Mouse (Mus musculus) midbrain, embryonic 14.5 days (tissue): Measurements from ENCODE around the gene F8. TPM values are rescaled to one million over a fixed set of nuclear protein-coding genes. Genes with fewer than 3 reads are reported as not detected.
"Not testable (repeated sequence)": the region's sequence is repeated elsewhere in the genome, so short reads cannot be mapped to it uniquely, and the experiment has no call there.

Experiments used
- ATAC-seq: fragments of 200-750 bp; cut with Nextera tagmentation; 2 replicates; pipeline ENCODE4 v1.8.0; 2017; ENCODE audit warnings: moderate number of reproducible peaks, moderate library complexity; ENCODE audit not compliant: low FRiP score, low TSS enrichment
- DNase-seq: peaks from one replicate; pipeline ENCODE4 v3.0.0-alpha.2; 2015
- H3K27ac ChIP-seq: fragments of 300-500 bp; sonication (generic); replicated peaks from 2 replicates; pipeline ENCODE4 v1.5.1; 2014; ENCODE audit warnings: mild to moderate bottlenecking, low read depth, low read length, moderate library complexity
- H3K27me3 ChIP-seq: fragments of 300-500 bp; sonication (generic); 2 replicates; pipeline ENCODE4 v1.6.1; 2014; ENCODE audit warnings: low read length, control low read depth, mixed read lengths; ENCODE audit not compliant: control insufficient read depth, insufficient read depth
- H3K36me3 ChIP-seq: fragments of 300-500 bp; sonication (generic); 2 replicates; pipeline ENCODE4 v1.6.1; 2014; ENCODE audit warnings: low read length, control low read depth; ENCODE audit not compliant: control insufficient read depth, insufficient read depth
- H3K4me1 ChIP-seq: fragments of 300-500 bp; sonication (generic); 2 replicates; pipeline ENCODE4 v1.6.1; 2014; ENCODE audit warnings: mild to moderate bottlenecking, antibody characterized with exemption, low read length, control low read depth; ENCODE audit not compliant: control insufficient read depth, insufficient read depth
- H3K4me2 ChIP-seq: fragments of 300-500 bp; sonication (generic); 2 replicates; pipeline ENCODE4 v1.6.1; 2014; ENCODE audit warnings: mild to moderate bottlenecking, low read length, moderate library complexity
- H3K4me3 ChIP-seq: fragments of 300-500 bp; sonication (generic); replicated peaks from 2 replicates; pipeline ENCODE4 v1.5.1; 2014; ENCODE audit warnings: low read depth, low read length
- H3K9ac ChIP-seq: fragments of 300-500 bp; sonication (generic); replicated peaks from 2 replicates; pipeline ENCODE4 v1.6.1; 2014; ENCODE audit warnings: mild to moderate bottlenecking, low read length, moderate library complexity
- H3K9me3 ChIP-seq: fragments of 300-500 bp; sonication (generic); 2 replicates; pipeline ENCODE4 v1.6.1; 2016; ENCODE audit warnings: low read length, control low read depth, mixed read lengths; ENCODE audit not compliant: control insufficient read depth
- WGBS: fragments of 180-500 bp; shearing (Covaris S2); extraction: QIAGEN DNeasy Blood & Tissue Kit; methylation state at CpG from one replicate; pipeline ENCODE4 v1.1.7; 2014; 5-methylcytosine and 5-hydroxymethylcytosine counted together
- polyA plus RNA-seq: library from polyadenylated mRNA; unstranded; fragments of >200 nt; fragmentation: Nextera tagmentation; extraction: Ambion mirVana; gene quantifications from 2 replicates; pipeline ENCODE4 v1.2.1, GENCODE M21; 2014

F8 gene
- polyA plus RNA-seq, 1 experiment from 2014 or later: 1.8 TPM

DNA sequence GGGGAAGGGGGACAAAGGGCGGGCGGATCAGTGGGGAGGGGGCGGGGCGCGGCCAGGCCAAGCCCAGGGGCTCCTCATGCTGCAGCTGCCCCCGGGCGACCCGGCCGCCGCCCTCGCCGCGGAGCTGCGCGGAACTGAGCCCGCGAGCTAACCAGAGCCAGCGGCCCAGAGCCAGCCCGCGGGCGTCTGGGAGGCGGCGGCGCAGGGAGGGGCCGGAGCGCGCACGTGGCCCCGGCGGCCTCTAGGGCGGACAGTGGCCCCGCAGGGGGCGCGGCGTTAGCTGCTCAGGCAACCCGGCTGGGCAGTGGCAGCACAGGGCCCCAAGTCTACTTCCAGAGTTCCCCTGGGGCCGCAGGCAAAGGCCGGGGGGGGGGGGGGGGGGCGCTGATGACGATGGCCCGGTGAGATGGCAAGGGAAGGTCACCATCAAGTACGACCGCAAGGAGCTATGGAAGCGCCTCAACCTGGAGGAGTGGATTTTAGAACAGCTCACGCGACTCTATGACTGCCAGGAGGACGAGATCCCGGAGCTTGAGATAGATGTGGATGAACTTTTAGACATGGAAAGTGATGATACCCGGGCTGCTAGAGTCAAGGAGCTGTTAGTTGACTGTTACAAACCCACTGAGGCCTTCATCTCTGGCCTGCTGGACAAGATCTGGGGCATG lies 226.7 kb downstream of the F8 start:
- no peaks in the 10 kb centered on the region for H3K9me3 ChIP-seq
- H3K4me3 ChIP-seq: peak overlapping the region; percentile 37
- H3K36me3 ChIP-seq: no peaks in the 10 kb centered on the region
- H3K9ac ChIP-seq: no peak overlapping the region; the same call in 1 of the 2 replicates
- no peak overlapping the region for H3K27ac ChIP-seq
- no peaks in the 10 kb centered on the region for H3K27me3 ChIP-seq
- WGBS: 26% methylated on average over 30 of the region's 49 CpGs
- DNase-seq (peak; percentile 55), ATAC-seq (peak; percentile 58)
- H3K4me1 ChIP-seq: no peaks in the 10 kb centered on the region
- peak overlapping the region; percentile 61 for H3K4me2 ChIP-seq

DNA sequence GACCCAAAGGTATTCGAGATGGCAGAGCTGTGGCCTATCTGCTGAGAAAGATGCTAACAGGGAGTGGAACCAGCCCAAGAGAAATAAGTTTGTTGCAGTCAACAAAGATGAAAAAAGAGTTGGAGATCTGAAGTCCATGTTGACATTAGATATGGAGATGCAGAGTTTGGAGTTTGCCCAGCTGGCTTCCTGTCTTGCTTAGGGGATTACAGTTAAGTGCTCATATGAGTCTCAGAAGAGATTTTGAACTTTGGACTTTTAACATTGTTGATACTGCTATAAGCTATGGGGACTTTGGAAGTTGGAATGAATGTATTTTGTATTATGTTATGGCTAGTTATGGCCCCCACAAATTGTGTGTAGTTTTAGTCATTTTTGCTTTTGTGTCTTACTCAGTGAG lies 230.2 kb downstream of the F8 start:
- no peaks in the 10 kb centered on the region for H3K9me3 ChIP-seq
- H3K4me1 ChIP-seq: no peaks in the 10 kb centered on the region
- H3K9ac ChIP-seq: no peak overlapping the region
- 50% methylated on average over 1 of the region's 1 CpGs for WGBS
- H3K36me3 ChIP-seq: no peaks in the 10 kb centered on the region
- no peak overlapping the region for H3K4me2 ChIP-seq
- H3K27me3 ChIP-seq: no peaks in the 10 kb centered on the region
- H3K27ac ChIP-seq: no peak overlapping the region
- no peak overlapping the region for H3K4me3 ChIP-seq
- DNase-seq: no peak
- no peak for ATAC-seq

DNA sequence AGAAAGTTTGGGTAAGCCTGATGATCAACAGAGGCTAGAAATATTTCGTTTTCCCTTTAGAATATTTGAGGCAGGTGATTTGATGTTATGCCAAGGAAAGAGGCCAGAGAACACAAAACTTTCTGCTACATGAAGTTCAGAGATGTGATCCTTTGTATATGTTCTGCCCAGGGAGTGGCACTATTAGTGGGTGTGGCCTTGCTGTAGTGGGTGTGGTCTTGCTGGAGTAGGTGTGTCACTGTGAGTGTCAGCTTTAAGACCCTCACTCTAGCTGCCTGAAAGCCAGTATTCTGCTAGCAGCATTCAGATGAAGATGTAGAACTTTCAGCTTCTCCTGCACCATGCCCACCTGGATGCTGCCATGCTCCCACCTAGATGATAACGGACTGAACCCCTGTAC lies 232.1 kb downstream of the F8 start:
- Histone ChIP-seq H3K4me1 (no peaks in the 10 kb centered on the region), H3K27ac (no peak overlapping the region), H3K36me3 (no peaks in the 10 kb centered on the region), H3K9me3 (no peaks in the 10 kb centered on the region), H3K4me2 (no peak overlapping the region), H3K4me3 (no peak overlapping the region), H3K9ac (no peak overlapping the region), H3K27me3 (no peaks in the 10 kb centered on the region)
- DNase-seq (no peak), ATAC-seq (no peak)
- WGBS: 73% methylated on average over 2 of the region's 2 CpGs

DNA sequence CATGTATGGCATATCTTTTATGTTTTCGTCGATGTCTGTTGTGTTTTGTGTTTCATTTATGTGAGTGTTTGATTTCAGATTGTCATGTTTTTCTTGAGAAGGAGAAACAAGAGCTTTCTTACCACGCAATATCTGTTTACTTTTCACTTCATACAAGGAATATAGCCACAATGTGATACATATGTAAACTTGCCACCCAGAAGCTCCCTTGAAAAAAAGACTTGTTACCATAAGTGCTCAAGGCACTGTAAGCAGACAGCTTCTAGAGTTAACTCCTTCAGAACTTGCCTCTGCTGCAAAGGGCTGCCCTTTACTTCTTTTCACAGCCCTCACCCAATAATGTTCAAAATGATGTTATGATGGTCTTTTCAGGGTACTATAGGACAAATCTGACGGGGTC lies 234.0 kb downstream of the F8 start:
- DNase-seq: no peak
- H3K27me3 ChIP-seq: no peaks in the 10 kb centered on the region
- no peaks in the 10 kb centered on the region for H3K9me3 ChIP-seq
- H3K27ac ChIP-seq: no peak overlapping the region
- no peak for ATAC-seq
- H3K4me1 ChIP-seq: no peaks in the 10 kb centered on the region
- H3K9ac ChIP-seq: no peak overlapping the region
- no peak overlapping the region for H3K4me2 ChIP-seq
- no peak overlapping the region for H3K4me3 ChIP-seq
- 82% methylated on average over 4 of the region's 4 CpGs for WGBS
- no peaks in the 10 kb centered on the region for H3K36me3 ChIP-seq

DNA sequence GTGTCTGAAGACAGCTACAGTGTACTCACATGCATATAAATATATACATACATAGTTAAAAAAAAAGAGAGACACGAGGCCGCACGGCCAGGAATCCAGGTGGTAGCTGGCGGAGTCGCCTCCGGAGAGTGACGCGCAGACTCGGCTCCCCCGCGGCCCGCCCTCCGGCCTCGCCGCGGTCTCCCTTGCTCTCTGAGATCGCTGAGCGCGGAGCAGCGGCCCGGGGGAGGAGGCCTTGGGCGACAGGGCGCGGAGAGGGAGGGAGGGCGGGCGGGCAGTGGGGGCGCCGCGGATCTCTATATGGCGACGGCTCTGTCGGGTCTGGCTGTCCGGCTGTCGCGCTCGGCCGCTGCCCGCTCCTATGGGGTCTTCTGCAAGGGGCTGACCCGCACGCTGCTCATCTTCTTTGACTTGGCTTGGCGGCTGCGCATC lies 239.3 kb downstream of the F8 start:
- H3K9ac ChIP-seq, H3K4me1 ChIP-seq, H3K27me3 ChIP-seq, H3K36me3 ChIP-seq, H3K27ac ChIP-seq, ATAC-seq, H3K9me3 ChIP-seq: not testable (repeated sequence)
- DNase-seq: peak; percentile 48
- Histone ChIP-seq H3K4me3 (peak overlapping the region; percentile 30), H3K4me2 (peak overlapping the region; percentile 51)
- WGBS: 24% methylated on average over 31 of the region's 42 CpGs

DNA sequence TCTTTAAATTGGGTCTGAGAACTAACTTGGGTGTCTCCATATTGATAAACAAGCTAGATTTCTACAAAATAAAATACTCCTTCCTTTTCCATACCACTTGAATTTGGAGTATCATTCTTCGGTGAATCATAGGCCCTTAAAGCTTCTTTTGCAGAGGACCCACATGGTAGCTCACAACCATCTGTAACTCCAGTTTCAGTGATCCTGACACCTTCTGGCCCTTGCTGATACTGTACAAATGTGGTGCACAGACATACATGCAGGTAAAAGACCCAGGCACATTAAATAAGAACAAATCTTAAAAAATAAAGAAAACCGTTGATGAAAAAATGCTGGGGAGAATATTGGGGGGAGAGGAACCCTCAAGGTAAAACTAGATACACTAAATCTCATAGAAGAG lies 244.2 kb downstream of the F8 start:
- no peaks in the 10 kb centered on the region for H3K9me3 ChIP-seq
- ATAC-seq (no peak), DNase-seq (no peak)
- no peaks in the 10 kb centered on the region for H3K4me1 ChIP-seq
- no peak overlapping the region for H3K4me2 ChIP-seq
- H3K36me3 ChIP-seq: no peaks in the 10 kb centered on the region
- H3K27ac ChIP-seq: no peak overlapping the region
- 91% methylated on average over 2 of the region's 2 CpGs for WGBS
- no peak overlapping the region for H3K4me3 ChIP-seq
- no peak overlapping the region for H3K9ac ChIP-seq
- H3K27me3 ChIP-seq: no peaks in the 10 kb centered on the region

DNA sequence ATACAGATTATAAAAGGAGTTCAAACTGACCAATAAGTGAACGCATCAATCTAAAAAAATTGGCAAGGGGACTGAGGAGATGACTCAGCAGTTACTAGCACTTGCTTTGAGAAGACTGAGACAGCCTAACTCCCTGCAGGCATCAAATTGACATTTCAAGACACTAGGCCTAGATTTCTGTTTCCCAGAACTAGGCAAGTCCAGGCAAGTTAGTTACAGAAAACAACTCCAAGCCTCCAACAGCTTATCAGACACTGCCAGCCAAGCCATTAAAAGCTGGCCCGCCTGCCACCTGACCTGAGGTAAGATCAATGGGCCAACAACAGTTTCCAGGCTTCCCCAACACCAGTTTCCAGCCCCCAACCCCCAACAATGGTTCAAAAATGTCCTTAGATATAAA lies 244.7 kb downstream of the F8 start:
- H3K9me3 ChIP-seq: no peaks in the 10 kb centered on the region
- no peak overlapping the region for H3K4me2 ChIP-seq
- WGBS: 83% methylated on average over 2 of the region's 2 CpGs
- H3K4me1 ChIP-seq: no peaks in the 10 kb centered on the region
- ATAC-seq: no peak
- no peak for DNase-seq
- no peak overlapping the region for H3K9ac ChIP-seq
- H3K27ac ChIP-seq: no peak overlapping the region
- H3K36me3 ChIP-seq: no peaks in the 10 kb centered on the region
- no peak overlapping the region for H3K4me3 ChIP-seq
- H3K27me3 ChIP-seq: no peaks in the 10 kb centered on the region

DNA sequence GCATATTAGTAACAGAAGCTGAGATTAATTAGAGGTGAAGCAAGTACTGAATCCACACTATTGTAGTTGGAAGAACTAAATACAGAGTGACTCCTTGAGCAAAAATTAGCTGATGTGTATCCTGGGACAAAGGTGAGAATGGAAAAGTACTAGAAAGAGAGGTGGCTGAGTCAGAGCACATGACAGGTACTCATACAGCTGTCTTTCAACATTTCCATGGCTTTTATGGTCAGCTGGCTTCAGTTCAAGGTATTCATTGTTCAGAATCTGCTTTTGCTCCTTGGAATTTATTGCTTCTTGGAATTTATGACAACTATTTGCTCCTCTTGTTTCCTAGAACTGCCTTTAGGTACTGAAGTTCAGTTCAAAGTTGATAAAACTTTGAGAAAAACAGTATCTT lies 245.5 kb downstream of the F8 start:
- DNase-seq (no peak), ATAC-seq (no peak)
- Histone ChIP-seq H3K36me3 (no peaks in the 10 kb centered on the region), H3K27me3 (no peaks in the 10 kb centered on the region), H3K9ac (no peak overlapping the region), H3K4me1 (no peaks in the 10 kb centered on the region), H3K4me2 (no peak overlapping the region), H3K9me3 (no peaks in the 10 kb centered on the region), H3K27ac (no peak overlapping the region), H3K4me3 (no peak overlapping the region)

DNA sequence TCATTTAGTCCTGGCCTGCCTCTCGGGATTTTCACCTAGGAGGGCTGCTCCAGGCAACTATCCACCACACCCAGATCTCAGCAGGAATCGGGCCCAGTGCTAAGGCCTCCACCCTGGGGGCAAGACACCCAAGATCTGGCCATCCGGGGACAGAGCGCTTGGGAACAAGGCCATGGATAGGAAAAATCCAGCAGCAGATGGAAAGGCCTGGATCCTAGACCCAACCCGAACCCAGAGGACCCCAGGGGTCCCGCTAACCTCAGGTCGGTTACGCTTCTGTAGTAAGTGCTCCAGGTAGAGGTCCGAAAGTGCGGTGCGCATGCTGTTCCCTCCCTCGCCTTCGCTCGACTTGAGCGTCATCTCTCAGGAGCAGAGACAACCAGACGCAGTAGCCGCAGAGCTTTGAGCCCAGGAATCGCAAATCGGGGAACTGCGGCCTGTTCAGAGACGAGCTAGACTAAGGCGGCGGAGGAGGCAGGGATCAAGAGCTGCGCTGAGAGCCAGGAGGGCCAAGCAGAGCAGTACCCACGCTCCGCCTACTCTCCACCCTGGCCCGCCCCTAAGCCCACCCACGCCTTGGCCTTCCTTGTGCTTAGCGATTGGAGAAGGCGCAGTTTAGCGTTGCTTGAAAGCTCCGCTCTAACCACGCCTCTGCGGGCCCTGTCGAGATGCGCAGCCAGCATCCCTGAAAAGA lies 251.8 kb downstream of the F8 start, which contains the start of gene Mpp1:
Mpp1 (minus strand) TSS at position 550 of the 694 bp plus-strand sequence.
- no peaks in the 10 kb centered on the region for H3K27me3 ChIP-seq
- 17% methylated on average over 36 of the region's 36 CpGs for WGBS
- no peaks in the 10 kb centered on the region for H3K9me3 ChIP-seq
- H3K4me3 ChIP-seq: peak within 1 kb of the TSS; percentile 43
- peak within 1 kb of the TSS; percentile 56 for H3K4me2 ChIP-seq
- no peaks in the 10 kb centered on the region for H3K36me3 ChIP-seq
- H3K27ac ChIP-seq: no peak within 1 kb of the TSS
- peak; percentile 98 for ATAC-seq
- H3K9ac ChIP-seq: peak within 1 kb of the TSS; percentile 56; the same call in 1 of the 2 replicates
- H3K4me1 ChIP-seq: no peaks in the 10 kb centered on the region
- DNase-seq: peak; percentile 85
